Mouse (Mus musculus) C2C12 (cell line): ENCODE results near the gene Mdh1. TPM values are rescaled to one million over a fixed set of nuclear protein-coding genes. Genes with fewer than 3 reads are reported as not detected.

Experiments
- H3K27me3 ChIP-seq: one replicate; pipeline ENCODE4 v1.6.1; 2011; ENCODE audit not compliant: control insufficient read depth, insufficient read depth, insufficient read length
- H3K36me3 ChIP-seq: one replicate; pipeline ENCODE4 v1.6.1; 2011; ENCODE audit not compliant: control insufficient read depth, insufficient read depth
- H3K4me3 ChIP-seq: one replicate; pipeline ENCODE4 v1.5.1; 2011; ENCODE audit warnings: mild to moderate bottlenecking, control low read depth; ENCODE audit not compliant: poor library complexity, insufficient read depth, severe bottlenecking
- H3K79me2 ChIP-seq: one replicate; pipeline ENCODE4 v1.6.1; 2011; ENCODE audit not compliant: control insufficient read depth, insufficient read depth
- H3K79me3 ChIP-seq: one replicate; pipeline ENCODE4 v1.6.1; 2011; ENCODE audit warnings: low read depth, control low read depth
- H3ac ChIP-seq: one replicate; pipeline ENCODE3; 2011; ENCODE audit warnings: low read depth; ENCODE audit not compliant: control insufficient read depth, insufficient read length
- CEBPB ChIP-seq: IDR thresholded peaks from one replicate; pipeline ENCODE4 v1.6.1; 2011; ENCODE audit warnings: low read depth, mild to moderate bottlenecking, control low read depth, moderate library complexity
- CTCF ChIP-seq: IDR thresholded peaks from one replicate; pipeline ENCODE4 v1.5.1; 2011; ENCODE audit not compliant: control insufficient read depth, insufficient read depth, insufficient read length
- FOSL1 ChIP-seq: IDR thresholded peaks from one replicate; pipeline ENCODE4 v1.8.0; 2011; ENCODE audit warnings: mild to moderate bottlenecking, low read length; ENCODE audit not compliant: poor library complexity, insufficient read depth, severe bottlenecking
- MAX ChIP-seq: IDR thresholded peaks from one replicate; pipeline ENCODE4 v1.6.1; 2011; ENCODE audit warnings: mild to moderate bottlenecking, control low read depth
- MYOD1 ChIP-seq: IDR thresholded peaks from one replicate; pipeline ENCODE4 v1.6.1; 2011; ENCODE audit warnings: low read depth; ENCODE audit not compliant: control insufficient read depth, insufficient read length
- MYOG ChIP-seq: IDR thresholded peaks from one replicate; pipeline ENCODE4 v1.6.1; 2011; ENCODE audit not compliant: control insufficient read depth, insufficient read length; ENCODE audit errors: extremely low read depth
- USF1 ChIP-seq: IDR thresholded peaks from one replicate; pipeline ENCODE4 v1.6.1; 2011; ENCODE audit warnings: low read depth, mild to moderate bottlenecking, control low read depth, moderate library complexity
- polyA plus RNA-seq: library from polyadenylated mRNA; unstranded; fragments of >200 nt; fragmentation: generic; extraction: Trizol; gene quantifications from one replicate; pipeline ENCODE4 v1.2.1, GENCODE M21; 2012; ENCODE audit warnings: missing spikeins

Mdh1 gene
- polyA plus RNA-seq, 1 experiment, result 127 TPM

DNA sequence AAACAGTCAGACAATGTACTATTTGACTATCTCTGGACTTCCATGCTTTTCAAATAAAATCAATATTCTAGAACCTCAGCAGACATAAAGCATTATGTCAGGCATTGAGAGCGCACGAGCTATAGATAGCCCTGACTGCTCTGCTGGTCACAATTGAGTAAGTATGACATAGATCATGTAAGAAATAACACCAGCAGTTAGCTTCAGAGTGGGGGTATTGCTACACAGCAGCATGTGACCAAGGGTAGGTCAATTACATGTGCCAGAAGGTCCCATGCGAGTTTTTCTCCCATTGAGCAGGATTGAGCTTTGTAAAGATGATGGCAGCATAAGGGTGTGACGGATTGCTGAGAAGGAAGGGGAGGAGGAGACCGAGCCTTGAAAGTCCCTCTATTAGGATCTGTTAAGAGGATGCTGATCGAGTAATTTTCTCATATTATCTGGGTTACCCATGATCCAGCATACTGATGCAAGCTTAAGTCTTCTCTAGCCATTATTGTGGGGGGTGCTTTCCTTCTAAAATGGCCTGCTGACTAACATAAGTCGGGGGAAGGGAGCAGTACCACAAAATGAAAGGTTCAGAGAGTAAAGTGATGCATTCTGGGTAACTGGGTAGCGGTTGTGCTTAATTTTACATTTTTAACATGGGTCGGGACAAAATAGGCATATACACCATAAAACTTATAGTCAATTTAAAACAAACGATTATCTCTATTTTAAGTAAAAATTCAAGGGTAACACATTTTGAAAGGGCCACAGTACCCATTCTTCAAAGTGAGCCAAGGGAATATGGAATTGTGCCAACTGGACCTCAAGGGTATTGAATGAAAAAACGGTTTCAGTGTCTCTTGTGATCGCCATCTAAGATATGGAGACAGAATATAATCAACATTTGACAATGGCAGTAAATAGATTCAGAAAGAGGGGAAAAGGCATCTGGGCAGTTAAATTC, 21.7 kb downstream of the Mdh1 start:
- TF ChIP-seq USF1 (no peak), MYOD1 (no peak), MYOG (no peak), FOSL1 (no peak), CTCF (no peak), CEBPB (no peak), MAX (no peak)
- H3K27me3 ChIP-seq, result no peaks in the 10 kb centered on the region
- no peak overlapping the region for H3ac ChIP-seq
- no peak overlapping the region for H3K4me3 ChIP-seq
- H3K36me3 ChIP-seq, result no peaks in the 10 kb centered on the region
- H3K79me2 ChIP-seq, result no peaks in the 10 kb centered on the region
- no peaks in the 10 kb centered on the region for H3K79me3 ChIP-seq

DNA sequence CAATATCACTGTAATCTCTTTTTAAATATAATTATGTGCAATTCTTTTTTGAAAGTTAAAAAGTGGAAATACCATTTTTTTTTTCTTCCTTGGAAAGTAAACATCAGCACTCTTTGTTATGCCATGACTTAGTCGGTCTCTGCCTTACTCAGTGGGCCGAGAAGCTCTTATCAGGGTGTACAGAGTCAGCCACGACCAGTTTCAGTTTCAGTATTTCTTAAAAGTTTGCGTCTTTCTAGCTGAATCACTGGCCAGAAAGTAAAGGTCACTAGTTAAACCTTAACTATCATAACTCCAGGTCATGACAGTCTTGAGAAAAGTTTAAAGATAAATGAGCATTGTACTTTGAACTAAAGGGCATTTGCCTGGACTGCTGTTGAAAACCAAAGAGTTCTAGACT, 22.4 kb downstream of the Mdh1 start:
- no peaks in the 10 kb centered on the region for H3K36me3 ChIP-seq
- no peak overlapping the region for H3ac ChIP-seq
- H3K4me3 ChIP-seq, result no peak overlapping the region
- no peaks in the 10 kb centered on the region for H3K79me3 ChIP-seq
- H3K27me3 ChIP-seq, result no peaks in the 10 kb centered on the region
- TF ChIP-seq FOSL1, result no peak
- no peaks in the 10 kb centered on the region for H3K79me2 ChIP-seq

DNA sequence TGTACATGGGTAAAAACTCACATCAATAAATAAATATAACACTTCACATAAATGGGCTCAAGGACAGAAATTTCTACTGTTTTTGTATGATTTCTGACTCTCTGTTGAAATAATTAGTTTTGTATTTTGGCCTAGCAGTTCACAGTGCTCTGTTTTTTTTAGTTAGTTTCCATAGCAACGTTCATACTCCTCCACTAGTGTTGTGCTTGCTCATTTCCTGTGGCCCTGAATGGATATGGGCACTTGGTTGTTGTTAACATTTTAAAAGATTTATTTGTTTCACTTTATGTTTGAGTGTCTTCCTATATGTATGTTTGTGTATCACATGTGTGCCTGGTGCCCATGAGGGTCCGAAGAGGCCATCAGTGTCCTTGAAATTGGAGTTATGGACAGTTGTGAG, 23.1 kb downstream of the Mdh1 start:
- no peaks in the 10 kb centered on the region for H3K36me3 ChIP-seq
- no peak overlapping the region for H3ac ChIP-seq
- H3K4me3 ChIP-seq, result no peak overlapping the region
- no peaks in the 10 kb centered on the region for H3K27me3 ChIP-seq
- no peaks in the 10 kb centered on the region for H3K79me3 ChIP-seq
- H3K79me2 ChIP-seq, result no peaks in the 10 kb centered on the region
- TF ChIP-seq MYOD1 (no peak), CTCF (no peak), MYOG (no peak), CEBPB (no peak), MAX (no peak), FOSL1 (no peak), USF1 (no peak)

DNA sequence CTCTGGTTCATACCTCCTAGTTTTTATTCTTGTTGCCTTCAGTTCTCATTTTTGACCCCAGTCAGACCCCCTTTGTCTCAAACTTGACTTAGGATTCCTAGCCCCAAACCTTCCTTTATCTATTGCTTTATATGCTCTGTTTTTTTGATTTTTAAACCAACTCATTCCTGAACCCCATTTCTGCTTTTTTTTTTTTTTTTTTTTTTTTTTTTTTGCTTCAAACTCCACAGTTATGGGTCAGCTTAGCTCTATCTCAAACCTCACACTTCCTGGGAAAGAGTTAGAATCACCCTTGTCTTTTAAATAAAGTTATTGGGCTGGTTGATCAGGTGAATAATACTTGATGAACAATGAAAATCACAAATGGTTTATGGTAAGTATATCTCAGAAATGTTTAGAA, 24.6 kb downstream of the Mdh1 start:
- H3K4me3 ChIP-seq, result no peak overlapping the region
- no peaks in the 10 kb centered on the region for H3K27me3 ChIP-seq
- H3ac ChIP-seq, result no peak overlapping the region
- TF ChIP-seq MAX, result no peak
- TF ChIP-seq FOSL1, result no peak
- TF ChIP-seq MYOG, result no peak
- no peak for TF ChIP-seq USF1
- no peak for TF ChIP-seq MYOD1
- no peak for TF ChIP-seq CEBPB
- TF ChIP-seq CTCF, result no peak
- H3K36me3 ChIP-seq, result no peaks in the 10 kb centered on the region
- H3K79me3 ChIP-seq, result no peaks in the 10 kb centered on the region
- H3K79me2 ChIP-seq, result no peaks in the 10 kb centered on the region

DNA sequence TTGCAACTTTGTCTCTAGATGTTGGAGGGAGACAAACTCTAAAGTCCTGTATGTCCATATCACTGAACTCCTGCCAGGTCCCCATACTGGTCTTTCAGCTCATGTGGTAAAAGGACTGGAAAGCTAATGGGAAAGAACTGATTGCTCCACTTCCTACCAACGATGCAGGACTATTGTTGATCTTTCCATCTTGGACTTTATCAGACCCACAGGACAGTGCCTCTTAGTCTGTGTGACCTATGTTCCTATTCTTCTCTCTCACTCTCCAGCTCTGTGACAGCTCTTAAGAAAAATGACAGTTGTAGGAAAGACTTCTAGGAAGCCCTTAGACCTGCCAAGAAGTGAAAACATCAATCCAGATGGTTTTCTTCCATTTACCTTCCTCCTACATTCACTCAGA, 25.5 kb downstream of the Mdh1 start:
- Histone ChIP-seq H3K4me3 (no peak overlapping the region), H3ac (no peak overlapping the region), H3K79me3 (no peaks in the 10 kb centered on the region), H3K79me2 (no peaks in the 10 kb centered on the region), H3K27me3 (no peaks in the 10 kb centered on the region), H3K36me3 (no peaks in the 10 kb centered on the region)
- TF ChIP-seq MYOG (no peak), CTCF (no peak), USF1 (no peak), MAX (no peak)

DNA sequence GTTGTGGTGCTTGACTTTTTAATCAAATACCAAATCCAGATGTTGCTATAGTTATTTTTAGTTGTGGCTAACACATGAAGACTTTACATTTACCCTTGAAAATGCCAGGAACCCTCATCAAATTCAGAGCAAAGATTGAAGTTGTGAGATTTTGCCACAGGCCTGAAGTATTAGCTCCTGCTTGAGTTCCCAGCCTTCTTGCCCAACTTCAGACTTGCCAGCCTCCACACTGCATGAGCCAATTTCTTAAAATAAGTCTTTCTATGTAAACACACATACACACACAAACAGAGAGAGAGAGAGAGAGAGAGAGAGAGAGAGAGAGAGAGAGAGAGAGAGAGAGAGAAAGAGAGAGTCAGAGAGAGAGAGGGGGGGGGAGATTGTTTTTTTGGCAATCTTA, 26.2 kb downstream of the Mdh1 start:
- Histone ChIP-seq H3K79me3 (no peaks in the 10 kb centered on the region), H3ac (no peak overlapping the region), H3K27me3 (no peaks in the 10 kb centered on the region), H3K79me2 (no peaks in the 10 kb centered on the region), H3K4me3 (no peak overlapping the region), H3K36me3 (no peaks in the 10 kb centered on the region)
- TF ChIP-seq CTCF (no peak), CEBPB (no peak), MAX (no peak), MYOG (no peak), FOSL1 (no peak), MYOD1 (no peak), USF1 (no peak)
